ENCODE assay signal across 8 mouse cellular contexts in genomic region chr5:33011132-33012106, GRCm38 (mm10). TPM values are rescaled to one million over a fixed set of nuclear protein-coding genes. Genes with fewer than 3 reads are reported as not detected.
DNase-seq lines count a peak whose midpoint lies in the region; ATAC-seq and TF ChIP-seq lines count a peak whose summit lies in the region.

No protein-coding gene starts in this region.

- TF ChIP-seq CTCF in G1E (IDR thresholded peaks at IDR 0.05; ENCODE audit: low read depth, low read length) = no peak
- TF ChIP-seq CTCF in lung, adult 2 months (IDR thresholded peaks at IDR 0.05; ENCODE audit: insufficient read depth, low read length) = no peak

- no peaks in the 10 kb centered on the region for H3K36me3 ChIP-seq in G1E (replicated peaks)
- H3K36me3 ChIP-seq in forebrain, embryonic 11.5 days (ENCODE audit: control insufficient read depth, insufficient read depth, low read length) = no peaks in the 10 kb centered on the region

- H3K27ac ChIP-seq in forebrain, embryonic 11.5 days (ENCODE audit: low read depth, low read length) = peak overlapping the region; percentile 18; the same call in 1 of the 2 replicates

- peak overlapping the region; percentile 41 for H3K9ac ChIP-seq in forebrain, embryonic 11.5 days (ENCODE audit: low read length)

- peaks cover 40% of the 10 kb centered on the region for H3K4me1 ChIP-seq in G1E (ENCODE audit: insufficient read depth, low read depth, low read length)
- peaks cover 13% of the 10 kb centered on the region for H3K4me1 ChIP-seq in forebrain, embryonic 11.5 days (replicated peaks; ENCODE audit: control insufficient read depth, insufficient read depth, low read length)
- no peaks in the 10 kb centered on the region for H3K4me1 ChIP-seq in lung, adult 2 months (ENCODE audit: control insufficient read depth, insufficient read depth, low read length)

- TF ChIP-seq POLR2A in lung, adult 2 months (IDR thresholded peaks at IDR 0.05; ENCODE audit: borderline replicate concordance, extremely low read depth, low read depth, low read length) = no peak

- WGBS in forebrain, embryonic 11.5 days = 33% methylated on average over 15 of the region's 15 CpGs
- 62% methylated on average over 15 of the region's 15 CpGs for WGBS in lung, adult 2 months

- 0 out of 2 replicates have a peak overlapping the region, but pooled peaks have one; percentile 6 for H3K4me2 ChIP-seq in forebrain, embryonic 11.5 days (ENCODE audit: low read depth, low read length, severe bottlenecking)

- peak overlapping the region; percentile 8; the same call in 1 of the 2 replicates for H3K4me3 ChIP-seq in G1E (ENCODE audit: low read depth, low read length)
- no peak overlapping the region for H3K4me3 ChIP-seq in forebrain, embryonic 11.5 days (ENCODE audit: low read depth, low read length)
- H3K4me3 ChIP-seq in lung, adult 2 months (replicated peaks; ENCODE audit: extremely low read depth, low read depth, low read length) = no peak overlapping the region

- DNase-seq in G1E (ENCODE audit: low spot score) (peak; percentile 6), R1 (ENCODE audit: low read depth, low spot score) (peak; percentile 41)
- DNase-seq in forebrain, embryonic 11.5 days (ENCODE audit: low spot score) = no peak
- DNase-seq in kidney, postnatal 4 days = peak; percentile 43 to 60
- DNase-seq in lung, adult 2 months = no peak
- no peak for DNase-seq in testis, postnatal 14 days (ENCODE audit: low spot score)

- peaks cover 75% of the 10 kb centered on the region for H3K27me3 ChIP-seq in G1E (ENCODE audit: insufficient read depth, low read length)
- H3K27me3 ChIP-seq in forebrain, embryonic 11.5 days (ENCODE audit: control insufficient read depth, insufficient read depth, low read length) = no peaks in the 10 kb centered on the region

- ATAC-seq in G1E (ENCODE audit: extremely low read depth, insufficient number of reproducible peaks, low FRiP score, poor library complexity, severe bottlenecking) = no peak
- ATAC-seq in forebrain, embryonic 11.5 days (replicated peaks; ENCODE audit: low FRiP score) = 0 out of 2 replicates have a peak, but pooled peaks have one; percentile 30
- ATAC-seq in granulocyte monocyte progenitor cell, adult 5-6 weeks (replicated peaks; ENCODE audit: poor library complexity, severe bottlenecking) = no peak
- no peak for ATAC-seq in erythroid progenitor cell, adult 5-6 weeks (replicated peaks; ENCODE audit: low FRiP score, poor library complexity, severe bottlenecking)

- H3K9me3 ChIP-seq in G1E (replicated peaks) = no peaks in the 10 kb centered on the region
- H3K9me3 ChIP-seq in forebrain, embryonic 11.5 days (ENCODE audit: control insufficient read depth, low read length) = no peaks in the 10 kb centered on the region

RNA-seq across cellular contexts. Expression of gene Ywhah, which starts 7.2 kb away (rescaled TPM):
- total RNA-seq in G1E (2014; fragmentation: Nextera tagmentation) (363 and 413 TPM in 2 replicates), G1E (2017) (119 and 129 TPM in 2 replicates)
- polyA plus RNA-seq in G1E (2012) = 86.4 and 95.6 TPM in 2 replicates
- polyA plus RNA-seq in forebrain, embryonic 11.5 days (2014; fragmentation: Nextera tagmentation; extraction: Ambion mirVana) = 436 and 450 TPM in 2 replicates
- 285 and 301 TPM in 2 replicates for total RNA-seq in granulocyte monocyte progenitor cell, adult 5-6 weeks (2014; fragmentation: Nextera tagmentation)
- 123 and 125 TPM in 2 replicates for total RNA-seq in granulocyte monocyte progenitor cell, adult 5-6 weeks (2017)
- polyA plus RNA-seq in lung, adult 2 months (2012; rRNA removed) = 136 and 154 TPM in 2 replicates
- 322 and 398 TPM in 2 replicates for total RNA-seq in erythroid progenitor cell, adult 5-6 weeks (2015; ENCODE audit: low replicate concordance)
- total RNA-seq in erythroid progenitor cell, adult 5-6 weeks (2017; ENCODE audit: low replicate concordance) = 229 and 280 TPM in 2 replicates

Comparison
In these comparisons a context has a peak if more than half of its experiments do, and no peak if none do; other contexts are left out.
1. DNase-seq: peak in G1E (single experiment), R1 (single experiment) and kidney, postnatal 4 days (2 of 2); none in forebrain, embryonic 11.5 days (single experiment), lung, adult 2 months (single experiment) and testis, postnatal 14 days (single experiment).